Mouse (Mus musculus): ENCODE results near the gene Gadd45a. TPM values are rescaled to one million over a fixed set of nuclear protein-coding genes. Genes with fewer than 3 reads are reported as not detected.

Gadd45a gene
- polyA plus RNA-seq (2012; rRNA removed), result 54.6 and 59.7 TPM in 2 replicates

GRCm38 (mm10) chr6:67036837-67037628 is at the start of gene Gadd45a:
TSS of gene Gadd45a (minus strand) at chr6:67037457.
- 1% methylated on average over 64 of the region's 69 CpGs for WGBS
- H3K4me3 ChIP-seq (ENCODE audit: insufficient read depth, low read depth, low read length), result peak within 1 kb of the TSS; percentile 88
- peak within 1 kb of the TSS; percentile 87 for H3K27ac ChIP-seq (ENCODE audit: insufficient read depth, low read depth, low read length)
- H3K27me3 ChIP-seq (replicated peaks; ENCODE audit: control insufficient read depth, insufficient read depth, low read length), result no peaks in the 10 kb centered on the region
- DNase-seq, result peak; percentile 99
- H3K4me1 ChIP-seq (ENCODE audit: control insufficient read depth, insufficient read depth, low read length), result peaks cover 11% of the 10 kb centered on the region
- H3K36me3 ChIP-seq (ENCODE audit: control insufficient read depth, insufficient read depth, low read length), result no peaks in the 10 kb centered on the region
- peak; percentile 100 for TF ChIP-seq POLR2A (IDR thresholded peaks at IDR 0.05; ENCODE audit: low read depth, low read length)
- 0 out of 2 replicates have a peak, but pooled peaks have one; percentile 14 for TF ChIP-seq CTCF (conservative IDR thresholded peaks at IDR 0.05; ENCODE audit: insufficient read depth, insufficient read length, low read depth, low read length)

GRCm38 (mm10) chr6:67085850-67086437 is 48.7 kb upstream of the Gadd45a start:
- no peak overlapping the region for H3K27ac ChIP-seq (ENCODE audit: insufficient read depth, low read depth, low read length)
- no peaks in the 10 kb centered on the region for H3K4me1 ChIP-seq (ENCODE audit: control insufficient read depth, insufficient read depth, low read length)
- no peak for DNase-seq
- H3K4me3 ChIP-seq (ENCODE audit: insufficient read depth, low read depth, low read length), result no peak overlapping the region
- no peaks in the 10 kb centered on the region for H3K36me3 ChIP-seq (ENCODE audit: control insufficient read depth, insufficient read depth, low read length)
- no peaks in the 10 kb centered on the region for H3K27me3 ChIP-seq (replicated peaks; ENCODE audit: control insufficient read depth, insufficient read depth, low read length)
- WGBS, result 69% methylated on average over 9 of the region's 9 CpGs
- TF ChIP-seq CTCF (conservative IDR thresholded peaks at IDR 0.05; ENCODE audit: insufficient read depth, insufficient read length, low read depth, low read length) (no peak), POLR2A (IDR thresholded peaks at IDR 0.05; ENCODE audit: low read depth, low read length) (no peak)

- TF ChIP-seq POLR2A (IDR thresholded peaks at IDR 0.05; ENCODE audit: low read depth, low read length) (no peak), CTCF (conservative IDR thresholded peaks at IDR 0.05; ENCODE audit: insufficient read depth, insufficient read length, low read depth, low read length) (no peak)
- Histone ChIP-seq H3K4me1 (ENCODE audit: control insufficient read depth, insufficient read depth, low read length) (no peaks in the 10 kb centered on the region), H3K4me3 (ENCODE audit: insufficient read depth, low read depth, low read length) (no peak overlapping the region), H3K36me3 (ENCODE audit: control insufficient read depth, insufficient read depth, low read length) (no peaks in the 10 kb centered on the region), H3K27ac (ENCODE audit: insufficient read depth, low read depth, low read length) (no peak overlapping the region), H3K27me3 (replicated peaks; ENCODE audit: control insufficient read depth, insufficient read depth, low read length) (no peaks in the 10 kb centered on the region)
- no peak for DNase-seq
- WGBS, result 96% methylated on average over 2 of the region's 2 CpGs
These were observed 47.2 kb upstream of the Gadd45a start for GRCm38 (mm10) chr6:67084465-67084864.

GRCm38 (mm10) chr6:67081141-67081540 is 43.9 kb upstream of the Gadd45a start:
- no peaks in the 10 kb centered on the region for H3K27me3 ChIP-seq (replicated peaks; ENCODE audit: control insufficient read depth, insufficient read depth, low read length)
- H3K4me3 ChIP-seq (ENCODE audit: insufficient read depth, low read depth, low read length), result no peak overlapping the region
- WGBS, result 88% methylated on average over 4 of the region's 4 CpGs
- TF ChIP-seq CTCF (conservative IDR thresholded peaks at IDR 0.05; ENCODE audit: insufficient read depth, insufficient read length, low read depth, low read length), result no peak
- TF ChIP-seq POLR2A (IDR thresholded peaks at IDR 0.05; ENCODE audit: low read depth, low read length), result no peak
- no peak for DNase-seq
- no peak overlapping the region for H3K27ac ChIP-seq (ENCODE audit: insufficient read depth, low read depth, low read length)
- H3K36me3 ChIP-seq (ENCODE audit: control insufficient read depth, insufficient read depth, low read length), result no peaks in the 10 kb centered on the region
- peaks cover 5% of the 10 kb centered on the region for H3K4me1 ChIP-seq (ENCODE audit: control insufficient read depth, insufficient read depth, low read length)

GRCm38 (mm10) chr6:67078076-67078475 is 40.8 kb upstream of the Gadd45a start:
- DNase-seq, result no peak
- H3K4me3 ChIP-seq (ENCODE audit: insufficient read depth, low read depth, low read length), result no peak overlapping the region
- peaks cover 13% of the 10 kb centered on the region for H3K4me1 ChIP-seq (ENCODE audit: control insufficient read depth, insufficient read depth, low read length)
- H3K36me3 ChIP-seq (ENCODE audit: control insufficient read depth, insufficient read depth, low read length), result no peaks in the 10 kb centered on the region
- H3K27ac ChIP-seq (ENCODE audit: insufficient read depth, low read depth, low read length), result 0 out of 2 replicates have a peak overlapping the region, but pooled peaks have one; percentile 11
- WGBS, result 78% methylated on average over 3 of the region's 3 CpGs
- no peaks in the 10 kb centered on the region for H3K27me3 ChIP-seq (replicated peaks; ENCODE audit: control insufficient read depth, insufficient read depth, low read length)
- TF ChIP-seq POLR2A (IDR thresholded peaks at IDR 0.05; ENCODE audit: low read depth, low read length), result no peak

GRCm38 (mm10) chr6:67077477-67077876 is 40.2 kb upstream of the Gadd45a start:
- H3K27ac ChIP-seq (ENCODE audit: insufficient read depth, low read depth, low read length), result peak overlapping the region; percentile 19; the same call in 1 of the 2 replicates
- peaks cover 13% of the 10 kb centered on the region for H3K4me1 ChIP-seq (ENCODE audit: control insufficient read depth, insufficient read depth, low read length)
- H3K27me3 ChIP-seq (replicated peaks; ENCODE audit: control insufficient read depth, insufficient read depth, low read length), result no peaks in the 10 kb centered on the region
- H3K36me3 ChIP-seq (ENCODE audit: control insufficient read depth, insufficient read depth, low read length), result no peaks in the 10 kb centered on the region
- TF ChIP-seq CTCF (conservative IDR thresholded peaks at IDR 0.05; ENCODE audit: insufficient read depth, insufficient read length, low read depth, low read length), result no peak
- no peak for TF ChIP-seq POLR2A (IDR thresholded peaks at IDR 0.05; ENCODE audit: low read depth, low read length)
- no peak overlapping the region for H3K4me3 ChIP-seq (ENCODE audit: insufficient read depth, low read depth, low read length)
- DNase-seq, result peak; percentile 65
- WGBS, result 58% methylated on average over 3 of the region's 3 CpGs

- DNase-seq, result no peak
- Histone ChIP-seq H3K4me3 (ENCODE audit: insufficient read depth, low read depth, low read length) (no peak overlapping the region), H3K4me1 (ENCODE audit: control insufficient read depth, insufficient read depth, low read length) (peaks cover 13% of the 10 kb centered on the region), H3K27me3 (replicated peaks; ENCODE audit: control insufficient read depth, insufficient read depth, low read length) (no peaks in the 10 kb centered on the region), H3K36me3 (ENCODE audit: control insufficient read depth, insufficient read depth, low read length) (no peaks in the 10 kb centered on the region), H3K27ac (ENCODE audit: insufficient read depth, low read depth, low read length) (no peak overlapping the region)
- WGBS, result 31% methylated on average over 1 of the region's 1 CpGs
- TF ChIP-seq CTCF (conservative IDR thresholded peaks at IDR 0.05; ENCODE audit: insufficient read depth, insufficient read length, low read depth, low read length) (no peak), POLR2A (IDR thresholded peaks at IDR 0.05; ENCODE audit: low read depth, low read length) (no peak)
These were observed 39.1 kb upstream of the Gadd45a start for GRCm38 (mm10) chr6:67076348-67076747.

Data from kidney, adult 2 months (tissue).